Mouse (Mus musculus): ENCODE measurements at regions not wholly inside any gene's neighbourhood (a gene's known extent, or its start where the extent isn't known, plus 50 kb on each side); places are given as distances from the start of the nearest gene placed in this dataset.
"Not testable (repeated sequence)": the region's sequence is repeated elsewhere in the genome, so short reads cannot be mapped to it uniquely, and the experiment has no call there.

GRCm38 (mm10) chr14:104410730-104411129 is 57.1 kb downstream of the Pou4f1 start:
- H3K27me3 ChIP-seq (replicated peaks; ENCODE audit: low read depth, poor library complexity, severe bottlenecking), result no peaks in the 10 kb centered on the region
- 74% methylated on average over 2 of the region's 2 CpGs for WGBS

DNA sequence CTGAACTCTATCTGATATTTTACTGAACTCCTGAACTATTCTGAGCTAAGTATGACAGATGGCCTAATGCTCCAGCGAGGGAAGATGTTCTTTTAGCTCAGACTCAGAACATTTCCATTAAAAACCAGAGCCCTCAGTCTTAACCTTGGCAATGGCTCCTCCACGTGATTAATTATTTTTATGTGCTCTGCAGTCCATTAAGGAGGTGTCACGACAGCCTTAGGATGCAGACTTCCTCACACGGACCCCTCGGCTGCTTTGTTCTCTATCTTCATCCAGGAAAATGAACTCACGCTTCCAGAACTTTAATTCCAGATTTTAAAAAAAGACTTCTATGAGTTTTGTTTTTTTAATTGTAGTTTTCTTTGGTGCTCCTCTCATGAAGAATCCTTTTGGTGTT is 57.5 kb downstream of the Pou4f1 start:
- no peak overlapping the region for H3K27ac ChIP-seq (replicated peaks)
- H3K27me3 ChIP-seq (replicated peaks; ENCODE audit: low read depth, poor library complexity, severe bottlenecking), result no peaks in the 10 kb centered on the region
- H3K4me1 ChIP-seq, result peaks cover 4% of the 10 kb centered on the region; the same call in 1 of the 2 replicates
- no peaks in the 10 kb centered on the region for H3K36me3 ChIP-seq (replicated peaks)
- no peak for DNase-seq (ENCODE audit: low spot score)
- H3K4me3 ChIP-seq, result no peak overlapping the region
- WGBS, result 82% methylated on average over 6 of the region's 6 CpGs
- H3K9me3 ChIP-seq, result no peaks in the 10 kb centered on the region

More at GRCm38 (mm10) chr14:104410730-104411129, 57.1 kb downstream of the Pou4f1 start:
- no peak for DNase-seq (ENCODE audit: low spot score)
- peaks cover 4% of the 10 kb centered on the region; the same call in 1 of the 2 replicates for H3K4me1 ChIP-seq
- H3K36me3 ChIP-seq (replicated peaks), result no peaks in the 10 kb centered on the region
- no peaks in the 10 kb centered on the region for H3K9me3 ChIP-seq
- no peak overlapping the region for H3K27ac ChIP-seq (replicated peaks)
- no peak overlapping the region for H3K4me3 ChIP-seq

DNA sequence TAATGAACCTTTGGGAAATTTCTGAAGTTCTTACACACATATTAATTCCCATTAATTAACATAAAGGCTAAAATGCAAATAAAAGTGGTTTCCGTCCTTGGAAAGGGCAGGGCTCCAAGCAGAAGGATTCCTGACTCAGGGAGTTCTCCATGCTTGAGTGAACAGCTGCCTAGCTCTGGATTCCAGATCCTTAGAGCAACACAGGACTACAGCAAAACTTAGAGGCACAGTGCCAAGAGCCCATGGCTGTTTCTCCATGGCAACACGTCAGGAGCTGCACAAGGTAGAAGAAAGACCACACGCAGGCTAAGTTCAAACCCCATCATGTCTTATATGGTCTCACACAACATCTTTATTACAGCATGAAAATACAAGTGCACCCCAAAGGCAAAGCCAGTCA is 61.7 kb downstream of the Pou4f1 start:
- no peaks in the 10 kb centered on the region for H3K36me3 ChIP-seq (replicated peaks)
- no peak overlapping the region for H3K4me3 ChIP-seq
- no peak overlapping the region for H3K27ac ChIP-seq (replicated peaks)
- 85% methylated on average over 3 of the region's 3 CpGs for WGBS
- no peaks in the 10 kb centered on the region for H3K27me3 ChIP-seq (replicated peaks; ENCODE audit: low read depth, poor library complexity, severe bottlenecking)
- no peak for DNase-seq (ENCODE audit: low spot score)
- no peaks in the 10 kb centered on the region for H3K9me3 ChIP-seq
- H3K4me1 ChIP-seq, result peaks cover 4% of the 10 kb centered on the region; the same call in 1 of the 2 replicates

DNA sequence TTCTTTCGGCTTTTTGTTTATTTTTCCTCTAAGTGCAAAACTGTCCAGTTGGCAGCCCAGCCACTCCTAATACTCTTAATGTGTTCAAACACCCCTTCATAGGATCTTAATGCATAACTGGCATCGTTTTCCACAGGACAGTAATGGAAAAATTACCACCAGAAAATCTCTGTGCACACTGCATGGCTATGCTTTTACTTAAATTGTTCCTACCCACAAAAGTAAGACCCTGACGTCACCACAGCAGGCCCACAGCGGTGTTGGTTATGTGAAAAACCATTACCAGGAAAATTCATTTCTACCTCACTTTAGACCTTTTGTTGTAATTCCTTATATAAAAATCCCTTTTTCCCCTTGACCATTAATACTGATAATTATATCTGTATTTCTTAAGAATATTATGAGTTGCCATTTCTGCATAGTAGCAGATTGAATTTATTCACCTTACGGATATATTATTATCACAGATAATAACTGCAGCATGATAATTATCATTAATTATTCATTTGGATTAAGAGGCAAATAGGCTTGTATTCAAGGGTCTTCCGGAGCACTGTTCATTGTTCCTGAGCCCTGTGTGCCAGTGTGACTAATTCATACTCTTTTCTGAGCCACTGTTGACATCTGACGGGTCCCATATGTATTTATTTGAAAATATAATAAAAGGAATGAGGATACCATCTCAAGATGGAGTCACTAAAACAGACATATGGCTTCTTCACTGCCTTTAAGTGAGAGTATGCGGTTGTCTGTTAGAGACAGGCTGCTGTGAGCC is 78.3 kb downstream of the Pou4f1 start:
- Histone ChIP-seq H3K36me3 (replicated peaks) (no peaks in the 10 kb centered on the region), H3K9me3 (no peaks in the 10 kb centered on the region), H3K27me3 (replicated peaks; ENCODE audit: low read depth, poor library complexity, severe bottlenecking) (no peaks in the 10 kb centered on the region), H3K4me3 (no peak overlapping the region), H3K27ac (replicated peaks) (no peak overlapping the region), H3K4me1 (peaks cover 6% of the 10 kb centered on the region)
- no peak for DNase-seq (ENCODE audit: low spot score)
- 84% methylated on average over 8 of the region's 8 CpGs for WGBS

DNA sequence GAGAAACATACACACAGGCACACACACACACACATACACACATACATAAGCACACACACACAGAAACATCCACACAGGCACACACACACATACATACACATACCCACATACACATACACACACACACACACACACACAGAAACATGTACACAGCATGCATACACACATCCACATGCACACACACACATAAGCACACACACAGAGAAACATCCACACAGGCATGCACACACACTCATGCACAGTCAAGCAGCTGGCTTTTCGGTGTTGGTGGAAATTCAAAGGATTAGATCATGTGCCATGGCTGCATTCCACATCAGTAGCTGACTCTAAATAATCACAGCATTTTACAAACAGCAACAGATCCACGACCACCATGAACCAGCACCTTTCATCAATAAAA is 78.9 kb downstream of the Pou4f1 start:
- Histone ChIP-seq H3K9me3 (no peaks in the 10 kb centered on the region), H3K36me3 (replicated peaks) (no peaks in the 10 kb centered on the region), H3K4me3 (no peak overlapping the region), H3K27me3 (replicated peaks; ENCODE audit: low read depth, poor library complexity, severe bottlenecking) (no peaks in the 10 kb centered on the region), H3K27ac (replicated peaks) (no peak overlapping the region), H3K4me1 (peaks cover 6% of the 10 kb centered on the region)
- 77% methylated on average over 2 of the region's 2 CpGs for WGBS
- DNase-seq (ENCODE audit: low spot score), result no peak

GRCm38 (mm10) chr14:104380986-104381385 is 86.8 kb downstream of the Pou4f1 start:
- DNase-seq (ENCODE audit: low spot score), result no peak
- Histone ChIP-seq H3K27ac (replicated peaks) (no peak overlapping the region), H3K4me1 (no peaks in the 10 kb centered on the region), H3K9me3 (no peaks in the 10 kb centered on the region), H3K36me3 (replicated peaks) (no peaks in the 10 kb centered on the region), H3K4me3 (no peak overlapping the region), H3K27me3 (replicated peaks; ENCODE audit: low read depth, poor library complexity, severe bottlenecking) (no peaks in the 10 kb centered on the region)
- 65% methylated on average over 5 of the region's 5 CpGs for WGBS

- WGBS, result 61% methylated on average over 7 of the region's 7 CpGs
Observed at GRCm38 (mm10) chr14:104372776-104373175, 95.0 kb downstream of the Pou4f1 start.

GRCm38 (mm10) chr14:104356636-104357035 is 111.2 kb downstream of the Pou4f1 start:
- no peak for DNase-seq (ENCODE audit: low spot score)
- H3K27me3 ChIP-seq (replicated peaks; ENCODE audit: low read depth, poor library complexity, severe bottlenecking), result no peaks in the 10 kb centered on the region
- H3K4me1 ChIP-seq, result no peaks in the 10 kb centered on the region
- WGBS, result 75% methylated on average over 1 of the region's 1 CpGs
- no peak overlapping the region for H3K27ac ChIP-seq (replicated peaks)
- H3K36me3 ChIP-seq (replicated peaks), result no peaks in the 10 kb centered on the region
- no peak overlapping the region for H3K4me3 ChIP-seq
- no peaks in the 10 kb centered on the region for H3K9me3 ChIP-seq

More at GRCm38 (mm10) chr14:104372776-104373175, 95.0 kb downstream of the Pou4f1 start:
- H3K36me3 ChIP-seq (replicated peaks), result no peaks in the 10 kb centered on the region
- H3K9me3 ChIP-seq, result no peaks in the 10 kb centered on the region
- no peak for DNase-seq (ENCODE audit: low spot score)
- no peak overlapping the region for H3K4me3 ChIP-seq
- H3K4me1 ChIP-seq, result no peaks in the 10 kb centered on the region
- H3K27ac ChIP-seq (replicated peaks), result no peak overlapping the region
- no peaks in the 10 kb centered on the region for H3K27me3 ChIP-seq (replicated peaks; ENCODE audit: low read depth, poor library complexity, severe bottlenecking)

GRCm38 (mm10) chr14:104336783-104337182 is 131.0 kb downstream of the Pou4f1 start:
- H3K4me1 ChIP-seq; DNase-seq (ENCODE audit: low spot score); H3K9me3 ChIP-seq; H3K27me3 ChIP-seq (replicated peaks; ENCODE audit: low read depth, poor library complexity, severe bottlenecking); H3K36me3 ChIP-seq (replicated peaks); H3K4me3 ChIP-seq; H3K27ac ChIP-seq (replicated peaks): not testable (repeated sequence)
- 95% methylated on average over 15 of the region's 15 CpGs for WGBS

DNA sequence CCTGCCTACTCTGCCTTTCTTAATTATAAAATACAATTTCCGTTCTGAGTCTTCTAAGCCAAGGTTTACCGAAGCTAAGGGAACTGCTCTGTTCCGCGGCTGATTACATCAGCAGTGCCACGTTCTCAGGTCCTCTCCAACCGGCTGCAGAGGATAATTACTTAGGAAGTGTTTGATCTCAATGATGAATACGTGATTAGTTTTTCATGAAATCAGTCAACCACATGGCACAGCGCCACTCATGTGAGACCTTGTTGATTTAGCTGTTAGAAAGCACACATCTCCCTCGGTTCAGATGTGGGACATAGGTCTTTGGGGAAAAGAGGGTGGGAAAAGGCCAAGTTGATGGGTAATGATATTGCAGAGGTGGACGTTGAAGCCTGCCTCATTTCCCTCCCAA is 141.7 kb downstream of the Pou4f1 start:
- 72% methylated on average over 10 of the region's 10 CpGs for WGBS
- no peaks in the 10 kb centered on the region for H3K9me3 ChIP-seq

DNA sequence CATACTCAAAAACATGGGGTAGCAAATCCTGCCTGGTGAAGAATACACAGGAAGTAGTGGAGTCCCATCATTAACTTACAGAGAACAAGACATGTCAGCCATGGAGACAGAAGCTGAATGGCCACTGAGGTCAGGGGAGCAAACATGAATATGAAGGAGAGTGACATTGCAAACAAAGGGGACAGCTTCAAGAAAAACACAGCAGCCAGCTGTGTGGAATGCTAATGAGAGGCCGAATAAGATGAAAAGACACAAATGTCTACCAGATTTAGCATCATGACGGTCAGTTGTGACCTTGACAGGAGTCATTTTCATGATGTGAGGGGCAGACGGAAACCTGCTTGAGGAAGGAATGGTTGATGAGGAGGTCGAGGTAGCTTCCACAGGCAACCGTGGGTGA is 167.7 kb downstream of the Pou4f1 start:
- H3K27me3 ChIP-seq (replicated peaks; ENCODE audit: low read depth, poor library complexity, severe bottlenecking), result no peaks in the 10 kb centered on the region
- 67% methylated on average over 5 of the region's 5 CpGs for WGBS
- no peak overlapping the region for H3K4me3 ChIP-seq
- H3K4me1 ChIP-seq, result peaks cover 8% of the 10 kb centered on the region; the same call in 1 of the 2 replicates
- H3K27ac ChIP-seq (replicated peaks), result no peak overlapping the region
- DNase-seq (ENCODE audit: low spot score), result no peak
- no peaks in the 10 kb centered on the region for H3K9me3 ChIP-seq
- no peaks in the 10 kb centered on the region for H3K36me3 ChIP-seq (replicated peaks)

More for the DNA sequence above, 141.7 kb downstream of the Pou4f1 start:
- no peak for DNase-seq (ENCODE audit: low spot score)
- H3K4me1 ChIP-seq, result no peaks in the 10 kb centered on the region
- no peaks in the 10 kb centered on the region for H3K27me3 ChIP-seq (replicated peaks; ENCODE audit: low read depth, poor library complexity, severe bottlenecking)
- H3K36me3 ChIP-seq (replicated peaks), result no peaks in the 10 kb centered on the region
- no peak overlapping the region for H3K27ac ChIP-seq (replicated peaks)
- no peak overlapping the region for H3K4me3 ChIP-seq

GRCm38 (mm10) chr14:104298312-104298711 is 169.5 kb downstream of the Pou4f1 start:
- Histone ChIP-seq H3K27ac (replicated peaks) (no peak overlapping the region), H3K9me3 (no peaks in the 10 kb centered on the region), H3K4me1 (peaks cover 8% of the 10 kb centered on the region; the same call in 1 of the 2 replicates), H3K4me3 (no peak overlapping the region), H3K36me3 (replicated peaks) (no peaks in the 10 kb centered on the region), H3K27me3 (replicated peaks; ENCODE audit: low read depth, poor library complexity, severe bottlenecking) (no peaks in the 10 kb centered on the region)
- DNase-seq (ENCODE audit: low spot score), result no peak
- WGBS, result 27% methylated on average over 4 of the region's 4 CpGs

Measured in embryonic facial prominence, embryonic 10.5 days (tissue).